Mouse (Mus musculus) lung, postnatal 0 days (tissue): ENCODE measurements around the gene Ap2s1.

Experiments
- CTCF ChIP-seq: IDR thresholded peaks from 2 replicates; pipeline ENCODE4 v1.5.1; 2016; ENCODE audit warnings: antibody characterized with exemption, mild to moderate bottlenecking
- EP300 ChIP-seq: IDR thresholded peaks from 2 replicates; pipeline ENCODE4 v1.6.1; 2016; ENCODE audit warnings: antibody characterized with exemption, mild to moderate bottlenecking, control low read depth

- TF ChIP-seq CTCF (no peak), EP300 (peak; percentile 97)
These were observed 54.1 kb downstream of the Ap2s1 start for GRCm38 (mm10) chr7:16792316-16792715.
